Mouse (Mus musculus) G1E-ER4 (cell line): ENCODE measurements around the gene Raf1. TPM values are rescaled to one million over a fixed set of nuclear protein-coding genes. Genes with fewer than 3 reads are reported as not detected.

Experiments
- GATA1 ChIP-seq: IDR thresholded peaks from one replicate; pipeline ENCODE4 v1.8.0; 2012; ENCODE audit warnings: low read length, inconsistent platforms
- polyA plus RNA-seq: library from polyadenylated mRNA; stranded (reverse); fragments of >175 nt; gene quantifications from 2 replicates; pipeline ENCODE4 v1.2.3, GENCODE M21; 2012

Raf1 gene
- polyA plus RNA-seq, 1 experiment = 18.4 TPM

DNA sequence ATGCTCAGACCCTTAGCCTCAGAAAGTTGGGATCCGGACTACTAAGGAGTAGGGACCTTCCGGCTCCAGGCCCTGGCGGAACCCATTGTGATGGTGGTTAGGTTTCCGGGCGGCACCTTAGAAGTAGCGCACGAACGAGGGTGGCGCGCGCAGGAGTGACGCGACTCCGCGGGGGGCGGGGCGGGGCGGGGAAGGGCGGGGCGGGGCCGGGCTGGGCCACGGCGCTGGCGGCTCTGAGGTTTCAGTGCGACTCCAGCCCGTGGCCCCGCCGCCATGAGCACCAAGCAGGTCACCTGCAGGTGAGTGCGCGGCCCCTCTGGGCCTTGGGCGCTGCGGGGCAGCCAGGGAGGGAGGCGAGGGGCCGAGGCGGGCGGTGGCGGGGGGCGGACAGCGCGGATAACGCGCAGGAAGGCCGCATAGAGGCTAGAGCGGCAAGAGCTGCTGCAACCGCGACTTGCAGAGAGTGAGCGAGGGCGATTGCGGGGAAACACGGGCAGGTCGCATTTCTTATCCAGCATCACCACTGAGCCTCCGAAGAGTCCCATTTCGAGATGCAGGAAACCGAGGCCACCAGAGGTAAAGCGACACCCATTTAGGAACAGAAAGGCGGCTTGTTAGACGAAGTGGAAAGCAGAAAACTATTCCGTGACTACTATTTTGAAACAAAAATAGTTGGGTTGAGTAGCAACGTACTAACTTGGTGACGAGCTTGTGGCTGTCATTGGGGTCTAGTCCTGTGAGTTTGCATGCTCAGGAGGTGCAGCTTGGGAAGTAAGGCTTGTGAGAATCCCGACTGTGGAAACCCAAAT is 74.5 kb downstream of the Raf1 start, which contains the start of gene Mkrn2:
Gene Mkrn2 (plus strand): TSS at position 188 of the 809 bp plus-strand sequence.
- TF ChIP-seq GATA1 = no peak

- no peak for TF ChIP-seq GATA1
These were observed 75.1 kb downstream of the Raf1 start for GRCm38 (mm10) chr6:115601322-115601714.

DNA sequence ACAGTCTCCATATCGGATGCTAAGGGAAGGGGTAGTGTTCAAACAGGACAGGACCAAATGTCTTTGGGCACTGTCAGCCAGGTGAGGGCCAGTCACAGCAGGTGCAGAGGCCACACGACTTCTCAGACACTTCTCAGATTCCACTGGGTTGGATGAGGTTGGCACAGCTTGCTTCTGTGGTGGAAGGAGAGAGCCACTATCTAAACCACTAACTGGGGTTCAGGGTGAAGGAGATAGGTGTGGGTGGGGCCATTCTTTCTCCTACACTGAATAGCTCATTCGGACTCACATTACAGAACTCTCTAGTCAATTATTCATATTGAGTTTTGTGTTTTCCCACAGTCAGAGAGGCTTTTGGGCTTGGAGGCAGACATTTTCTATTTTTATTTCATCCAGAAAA is 80.8 kb downstream of the Raf1 start:
- no peak for TF ChIP-seq GATA1

DNA sequence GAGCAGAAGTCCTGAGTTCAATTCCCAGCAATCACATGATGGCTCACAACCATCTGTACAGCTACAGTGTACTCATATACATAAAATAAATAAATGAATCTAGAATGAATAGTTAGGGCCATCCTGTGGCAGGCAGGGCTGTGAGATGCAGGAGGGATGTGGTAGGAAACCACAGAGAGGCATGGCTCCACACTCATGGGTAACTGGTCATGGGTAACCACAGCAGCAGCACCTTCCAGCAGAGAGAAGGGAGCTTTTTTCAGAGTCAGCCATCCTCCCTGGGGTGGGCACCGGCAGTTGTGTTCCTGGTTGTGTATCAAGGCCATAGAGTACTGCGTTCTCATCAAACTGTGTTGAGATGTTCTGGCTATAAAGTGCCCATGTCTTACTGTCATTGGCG is 82.0 kb downstream of the Raf1 start:
- no peak for TF ChIP-seq GATA1

GRCm38 (mm10) chr6:115593252-115593651 is 83.2 kb downstream of the Raf1 start:
- TF ChIP-seq GATA1 = no peak

GRCm38 (mm10) chr6:115592458-115592857 is 84.0 kb downstream of the Raf1 start, which contains the start of gene Mkrn2os:
Mkrn2os (minus strand) TSS chr6:115592576.
- no peak for TF ChIP-seq GATA1

DNA sequence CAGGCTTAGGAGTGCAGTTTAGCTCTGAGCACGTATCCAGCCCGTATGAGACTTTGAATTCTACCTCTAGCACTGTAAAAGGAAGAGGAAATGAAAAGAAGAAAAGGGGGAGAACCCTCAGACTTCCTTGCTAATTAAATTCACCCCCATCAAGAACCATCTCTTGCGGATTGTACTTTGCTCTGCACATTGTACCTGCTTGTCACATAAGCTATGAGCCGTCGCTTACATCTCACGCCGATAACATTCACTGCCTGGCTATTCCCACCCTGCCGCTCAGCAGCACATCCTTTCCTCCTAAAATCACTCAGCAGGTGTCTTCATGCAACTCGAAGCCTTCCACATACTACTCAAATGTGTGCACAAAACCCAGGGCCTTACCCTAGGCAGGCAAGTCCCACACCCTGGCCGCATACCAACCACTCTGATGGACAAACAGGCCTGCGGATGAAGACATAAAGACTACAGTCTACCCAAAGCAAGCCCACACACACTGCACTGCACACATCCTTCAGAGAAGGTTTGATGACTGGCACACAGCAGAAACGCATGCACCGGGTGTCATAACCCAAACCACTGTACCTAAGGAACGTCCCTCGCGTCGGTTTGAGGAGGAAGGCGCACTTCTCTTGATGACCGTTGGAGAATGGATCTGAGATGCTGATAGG is 84.6 kb downstream of the Raf1 start:
- no peak for TF ChIP-seq GATA1

GRCm38 (mm10) chr6:115586321-115586720 is 90.1 kb downstream of the Raf1 start:
- TF ChIP-seq GATA1 = no peak

- TF ChIP-seq GATA1 = no peak
These were observed 92.3 kb downstream of the Raf1 start for GRCm38 (mm10) chr6:115584176-115584575.

DNA sequence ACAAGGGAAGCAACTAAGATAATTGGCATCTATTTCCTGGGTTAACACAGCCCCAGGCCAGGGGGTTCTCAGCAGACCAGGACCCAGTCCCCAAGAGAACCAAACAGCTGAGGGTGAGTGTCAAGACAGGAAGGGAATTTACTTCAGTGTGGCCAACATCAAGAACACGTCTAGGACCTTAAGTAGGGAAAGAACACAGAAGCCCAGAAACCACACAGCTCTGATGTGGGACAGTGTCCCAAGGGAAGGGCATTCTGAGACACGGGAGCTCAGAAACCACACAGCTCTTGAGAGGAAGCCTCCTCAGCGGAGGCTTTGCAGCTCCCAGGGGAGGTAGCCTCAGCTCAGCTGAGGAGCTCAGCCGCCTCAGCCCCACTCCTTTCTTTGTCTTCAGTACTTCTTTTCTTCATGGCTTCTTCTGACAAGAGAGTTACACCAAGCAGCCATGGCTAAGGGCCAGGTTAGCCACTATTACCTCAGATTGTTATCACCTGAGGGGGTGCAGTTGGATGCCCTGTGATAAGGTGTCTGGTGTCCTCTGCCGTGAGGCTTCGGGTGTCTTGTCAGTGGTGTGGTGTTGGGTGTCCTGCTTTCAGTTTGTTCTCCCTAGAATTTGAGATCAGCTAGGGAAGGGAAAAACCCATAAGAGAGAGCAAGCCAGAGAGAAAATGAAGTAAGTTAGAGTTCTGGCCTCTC is 92.9 kb downstream of the Raf1 start:
- no peak for TF ChIP-seq GATA1

- TF ChIP-seq GATA1 = no peak
These were observed 93.9 kb downstream of the Raf1 start for GRCm38 (mm10) chr6:115582328-115583115.

DNA sequence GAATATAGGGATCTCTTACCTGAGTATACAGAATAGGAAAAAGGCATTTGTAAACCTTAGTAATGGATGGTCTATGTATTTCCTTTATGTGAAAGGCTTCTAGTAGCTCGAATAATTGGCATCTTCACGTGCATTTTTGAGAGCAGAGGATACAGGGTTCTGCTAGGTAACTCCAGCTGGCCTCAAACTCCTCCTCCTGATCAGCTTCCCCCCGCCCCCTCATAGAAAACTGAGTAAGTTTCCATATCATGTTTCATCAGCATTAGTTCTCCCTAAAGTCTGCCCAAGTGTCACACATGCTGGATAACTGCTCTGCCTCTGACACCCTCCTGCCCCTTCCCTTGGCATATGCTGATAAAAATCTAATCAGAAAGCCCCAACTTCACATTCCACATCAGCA is 95.6 kb downstream of the Raf1 start:
- TF ChIP-seq GATA1 = no peak

- TF ChIP-seq GATA1 = no peak
These were observed 98.5 kb downstream of the Raf1 start for GRCm38 (mm10) chr6:115577941-115578340.

DNA sequence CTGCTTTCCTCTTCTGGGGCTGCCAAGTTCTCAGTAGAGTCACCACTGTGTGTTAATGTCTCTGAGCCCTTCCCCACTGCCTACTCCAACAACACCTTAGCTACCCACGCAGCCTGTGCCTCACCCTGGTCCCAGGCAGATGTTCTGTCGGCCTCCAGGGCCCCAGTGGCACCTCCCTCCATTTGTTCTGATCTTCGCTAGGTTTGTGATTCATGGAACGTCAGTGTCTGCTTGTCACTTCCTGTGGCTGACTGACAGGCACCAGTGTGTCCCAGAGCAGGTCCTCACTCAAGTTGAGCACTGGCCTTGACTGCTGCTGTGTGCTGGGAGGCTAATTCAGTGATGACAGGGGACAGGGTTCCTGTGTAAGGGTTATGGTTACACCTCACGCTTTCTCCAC is 99.0 kb downstream of the Raf1 start:
- no peak for TF ChIP-seq GATA1

- no peak for TF ChIP-seq GATA1
These were observed 102.3 kb downstream of the Raf1 start for GRCm38 (mm10) chr6:115574171-115574570.

Other genes with a start within 250 kb of the Raf1 start
- gene Tsen2, start 132.0 kb downstream of the Raf1 start, polyA plus RNA-seq = 5.8 and 29.2 TPM in 2 replicates
- not detected in 2 replicates for gene Mkrn2os, start 84.1 kb downstream of the Raf1 start, polyA plus RNA-seq
- 1.3 and 38.8 TPM in 2 replicates for gene Mkrn2, start 74.7 kb downstream of the Raf1 start, polyA plus RNA-seq
- 8.2 and 9.4 TPM in 2 replicates for gene Tmem40, start 85.8 kb upstream of the Raf1 start, polyA plus RNA-seq
- gene Cand2, start 97.9 kb upstream of the Raf1 start, polyA plus RNA-seq = 7.4 and 7.5 TPM in 2 replicates
- gene Rpl32, start 132.1 kb upstream of the Raf1 start, polyA plus RNA-seq = 344 and 365 TPM in 2 replicates
- not detected in 2 replicates for gene Efcab12, start 161.8 kb upstream of the Raf1 start, polyA plus RNA-seq
- 1.1 and 1.2 TPM in 2 replicates for gene Mbd4, start 176.7 kb upstream of the Raf1 start, polyA plus RNA-seq
- gene Ift122, start 176.8 kb upstream of the Raf1 start, polyA plus RNA-seq = 0.25 and 0.31 TPM in 2 replicates